Mouse (Mus musculus): ENCODE data around the gene Nat8l.
"Not testable (repeated sequence)": the region's sequence is repeated elsewhere in the genome, so short reads cannot be mapped to it uniquely, and the experiment has no call there.

Nat8l gene

DNA sequence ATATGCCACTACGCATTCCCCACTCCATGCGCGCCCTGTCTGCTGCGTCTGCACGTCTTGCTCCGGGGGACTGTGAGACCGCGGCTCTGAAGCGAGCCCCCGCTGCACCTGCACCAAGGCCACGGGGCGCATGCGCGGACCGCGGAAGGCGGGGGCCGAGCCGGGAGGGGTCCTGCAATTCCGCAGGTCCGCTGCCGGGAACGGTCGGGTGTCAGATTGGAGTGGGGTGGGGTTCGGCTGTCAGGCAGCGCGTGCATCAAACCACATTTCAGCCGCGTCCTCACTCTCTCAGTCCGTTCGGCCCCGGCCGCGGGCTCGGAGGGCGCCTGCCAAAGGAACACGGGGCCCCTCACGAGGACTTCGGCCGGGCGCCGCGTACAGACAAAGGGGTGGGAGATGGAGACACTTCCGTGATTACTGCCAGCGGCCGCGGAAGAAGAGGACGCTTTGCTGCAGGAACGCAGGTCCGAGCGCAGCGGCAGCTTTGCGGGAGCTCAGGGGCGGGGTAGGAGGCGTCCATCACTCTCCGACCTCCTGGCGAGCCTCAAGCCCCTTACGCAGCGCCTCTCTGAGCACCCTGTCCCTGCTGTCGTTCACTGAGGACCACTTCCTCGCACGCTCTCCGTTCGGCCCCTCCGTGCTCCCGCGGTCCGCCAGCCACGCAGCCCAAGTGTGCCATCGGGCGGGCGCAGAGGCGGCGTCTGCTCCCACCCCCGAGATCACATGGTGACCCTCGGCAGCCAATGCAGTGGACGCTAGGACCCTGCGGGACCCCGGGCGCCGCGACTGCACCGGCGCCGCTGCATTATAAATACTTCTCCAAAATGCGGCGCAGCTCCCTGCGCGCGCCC lies at the start of gene Nat8l:
TSS of gene Nat8l (plus strand) at position 142 of the 851 bp plus-strand sequence.
- in situ Hi-C loops (cut with MboI, MseI), result no loop called here

DNA sequence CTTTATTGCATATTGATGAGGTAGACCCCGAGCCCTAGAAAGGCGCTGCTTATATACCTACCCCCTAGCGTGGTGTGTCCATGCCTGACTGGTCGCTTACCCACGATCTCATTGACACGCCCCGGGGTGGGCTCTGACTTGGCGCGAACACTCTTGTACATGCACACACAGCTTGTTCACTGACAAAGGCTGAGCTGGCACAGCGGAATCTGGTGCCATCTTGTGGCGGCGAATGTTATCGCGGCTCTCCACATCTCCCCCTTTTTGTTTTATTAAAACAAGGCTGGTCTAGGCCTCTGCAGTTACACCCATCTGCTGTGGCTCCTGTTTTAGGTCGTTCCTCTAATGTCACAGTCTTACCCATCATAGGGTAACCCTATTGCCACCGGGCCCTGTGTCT lies 48.7 kb upstream of the Nat8l start:
- in situ Hi-C loops (cut with MboI, MseI), result not testable (repeated sequence)

DNA sequence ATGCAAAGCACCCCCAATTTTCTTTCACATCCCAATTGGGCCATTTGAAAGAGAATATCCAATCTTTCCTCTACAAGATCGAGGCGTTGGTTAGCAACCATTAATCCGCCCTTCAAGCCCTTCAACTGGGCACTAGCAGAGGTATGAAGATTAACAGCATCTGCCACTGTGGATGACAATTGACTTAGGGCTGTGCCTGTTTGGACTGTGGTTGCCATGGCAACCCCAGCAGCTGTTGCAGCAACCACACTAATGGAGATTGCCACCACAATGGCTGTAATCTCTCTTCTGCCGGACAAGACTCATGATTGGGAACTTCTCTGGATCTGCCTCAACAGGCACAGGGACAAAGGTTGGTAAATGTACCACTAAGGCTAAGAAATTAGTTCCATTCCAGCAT lies 47.5 kb upstream of the Nat8l start:
- in situ Hi-C loops (cut with MboI, MseI), result no loop called here

DNA sequence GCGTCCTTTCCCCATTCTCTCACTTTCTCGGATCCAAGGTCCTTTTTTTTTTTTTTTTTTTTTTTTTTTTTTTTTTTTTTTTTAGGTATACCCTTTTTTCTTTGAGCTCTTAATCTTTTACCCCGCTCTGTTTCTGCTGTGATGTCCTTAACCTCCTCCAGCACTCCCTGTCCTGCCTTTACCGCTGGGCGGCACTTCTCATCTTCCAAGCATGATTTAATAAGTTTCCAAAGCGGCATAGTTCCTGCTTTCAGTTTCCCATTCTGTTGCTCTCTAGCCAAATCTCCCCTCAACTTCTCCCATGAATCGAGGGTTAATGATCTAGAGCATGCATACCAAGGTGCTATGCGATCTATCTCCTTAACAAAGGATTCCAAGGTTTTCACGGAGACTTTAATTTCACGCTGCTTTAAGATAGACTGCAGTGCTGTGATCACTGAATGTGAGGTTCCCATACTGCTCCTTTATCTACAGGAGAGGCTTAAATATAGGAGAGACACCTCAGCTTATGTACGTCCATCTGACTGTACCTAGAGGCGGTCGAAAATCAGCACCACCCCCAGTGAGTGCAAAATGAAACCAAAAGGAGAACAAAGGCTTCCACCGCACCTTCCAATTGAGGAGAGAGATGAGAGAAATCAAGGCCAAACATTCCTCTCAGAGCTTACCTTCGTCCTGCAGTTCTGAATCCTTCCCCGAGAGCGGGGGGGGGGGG lies 42.2 kb upstream of the Nat8l start:
- in situ Hi-C loops (cut with MboI, MseI), result no loop called here

DNA sequence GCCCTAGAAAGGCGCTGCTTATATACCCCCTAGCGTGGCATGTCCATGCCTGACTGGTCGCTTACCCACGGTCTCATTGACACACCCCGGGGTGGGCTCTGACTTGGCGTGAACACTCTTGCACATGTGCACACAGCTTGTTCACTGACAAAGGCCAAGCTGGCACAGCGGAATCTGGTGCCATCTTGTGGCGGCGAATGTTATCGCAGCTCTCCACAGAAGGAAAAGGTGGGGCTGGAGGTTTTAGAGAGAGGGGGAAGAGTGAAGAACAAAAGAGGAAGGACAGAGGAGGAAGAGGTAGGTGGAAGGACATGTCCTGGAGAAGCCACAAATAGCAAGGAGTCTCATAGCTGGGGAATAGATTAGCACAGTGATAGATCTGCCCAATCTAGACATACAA lies 41.4 kb upstream of the Nat8l start:
- in situ Hi-C loops (cut with MboI, MseI), result no loop called here

DNA sequence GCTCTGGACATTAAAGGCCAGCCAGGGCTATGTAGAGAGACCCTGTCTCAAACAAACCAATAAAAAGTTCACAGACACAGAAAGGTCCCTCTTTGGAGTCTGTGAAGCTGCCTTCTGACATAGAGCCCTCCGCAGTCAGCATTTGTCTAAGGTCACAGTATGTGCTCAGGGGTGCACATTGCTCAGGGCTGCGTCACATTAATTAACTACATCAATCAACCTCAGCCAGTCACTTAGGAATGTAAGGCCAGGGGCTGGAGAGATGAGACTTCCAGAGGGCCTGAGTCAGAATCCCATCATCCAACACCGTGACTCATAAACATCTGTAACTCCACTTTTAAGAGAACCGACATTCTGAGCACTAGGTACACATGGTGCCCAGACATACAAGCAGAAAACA lies 39.9 kb upstream of the Nat8l start:
- in situ Hi-C loops (cut with MboI, MseI), result no loop called here

DNA sequence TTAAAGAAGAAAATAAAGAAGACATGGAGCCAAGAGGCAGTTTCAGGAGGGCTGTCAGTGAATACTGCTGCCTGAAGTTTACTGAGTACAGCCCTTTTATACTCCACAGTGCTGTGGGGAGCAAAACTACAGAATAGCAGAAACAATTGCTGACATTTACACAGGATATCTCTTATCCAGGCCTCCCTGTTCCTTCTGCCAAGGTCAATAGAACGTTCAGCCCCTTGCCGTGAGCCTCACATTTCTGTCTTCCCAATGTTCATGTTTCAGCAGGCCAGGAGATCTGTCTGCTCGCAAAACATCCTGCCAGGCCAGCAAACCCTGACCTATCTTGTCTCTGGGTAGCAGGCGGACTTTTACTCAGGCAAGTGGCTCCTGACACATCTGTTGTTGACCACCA lies 36.4 kb upstream of the Nat8l start:
- in situ Hi-C loops (cut with MboI, MseI), result no loop called here

DNA sequence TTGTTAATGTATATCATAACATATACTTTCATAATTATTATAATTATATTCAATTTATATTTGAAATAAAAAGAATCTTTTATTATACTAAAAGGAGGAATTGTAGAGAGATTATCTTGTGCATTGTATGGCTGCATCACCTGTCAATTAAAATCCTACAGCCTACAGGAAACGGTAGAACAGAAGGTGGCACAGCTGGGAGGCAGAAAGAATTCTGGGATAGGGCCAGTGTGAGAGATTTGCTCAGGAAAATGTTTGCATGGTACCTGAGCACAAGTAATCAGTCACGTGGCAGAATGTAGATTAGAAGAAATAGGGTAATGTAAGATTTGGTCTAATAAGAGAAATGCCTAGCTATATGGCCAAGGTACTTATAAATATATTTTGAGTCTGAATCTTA lies 21.0 kb upstream of the Nat8l start:
- in situ Hi-C loops (cut with MboI, MseI), result no loop called here

DNA sequence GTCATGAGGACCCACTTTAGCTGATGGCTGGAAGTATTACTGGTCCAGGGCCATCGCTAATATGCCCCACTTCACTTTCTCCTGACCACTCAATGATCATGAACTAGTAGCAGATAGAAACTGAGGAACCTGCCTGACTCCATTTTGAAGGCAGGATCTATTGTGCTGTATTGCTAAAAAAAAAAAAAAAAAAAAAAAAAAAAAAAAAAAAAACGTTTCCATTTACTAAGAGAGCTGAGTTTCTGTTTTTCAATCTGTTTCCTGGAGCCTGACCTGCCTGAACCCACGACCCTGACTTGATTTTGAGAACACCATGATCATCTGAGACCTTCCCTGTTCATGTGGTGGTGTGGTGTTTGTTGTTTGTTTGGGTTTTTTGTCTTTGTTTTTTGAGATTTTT lies 19.5 kb upstream of the Nat8l start:
- in situ Hi-C loops (cut with MboI, MseI), result no loop called here

DNA sequence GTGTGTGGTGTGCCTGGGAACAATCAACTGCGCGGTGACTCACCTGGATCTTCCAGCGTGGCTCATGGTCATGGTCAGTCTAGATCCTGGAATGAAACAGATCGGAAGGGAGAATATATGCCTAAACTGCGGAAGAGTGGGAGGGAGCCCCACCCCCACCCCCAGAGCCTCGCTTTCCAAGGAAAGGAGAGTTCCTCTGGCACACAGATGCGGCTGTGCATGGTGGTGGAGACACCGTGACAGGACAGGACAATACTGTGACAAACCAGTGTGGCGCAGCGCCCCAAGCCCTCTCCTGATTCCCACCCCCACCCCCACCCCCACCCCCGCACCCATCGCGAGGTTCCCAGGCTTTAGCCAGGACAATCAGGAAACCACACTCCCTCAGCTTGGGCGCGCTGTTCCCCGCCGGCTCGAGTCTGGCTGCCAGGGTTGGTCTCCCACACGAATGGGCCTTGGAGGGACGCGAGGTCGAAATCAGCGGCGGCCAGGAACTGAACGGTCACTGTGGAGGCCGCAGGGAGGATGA lies 13.0 kb upstream of the Nat8l start:
- in situ Hi-C loops (cut with MboI, MseI), result no loop called here

DNA sequence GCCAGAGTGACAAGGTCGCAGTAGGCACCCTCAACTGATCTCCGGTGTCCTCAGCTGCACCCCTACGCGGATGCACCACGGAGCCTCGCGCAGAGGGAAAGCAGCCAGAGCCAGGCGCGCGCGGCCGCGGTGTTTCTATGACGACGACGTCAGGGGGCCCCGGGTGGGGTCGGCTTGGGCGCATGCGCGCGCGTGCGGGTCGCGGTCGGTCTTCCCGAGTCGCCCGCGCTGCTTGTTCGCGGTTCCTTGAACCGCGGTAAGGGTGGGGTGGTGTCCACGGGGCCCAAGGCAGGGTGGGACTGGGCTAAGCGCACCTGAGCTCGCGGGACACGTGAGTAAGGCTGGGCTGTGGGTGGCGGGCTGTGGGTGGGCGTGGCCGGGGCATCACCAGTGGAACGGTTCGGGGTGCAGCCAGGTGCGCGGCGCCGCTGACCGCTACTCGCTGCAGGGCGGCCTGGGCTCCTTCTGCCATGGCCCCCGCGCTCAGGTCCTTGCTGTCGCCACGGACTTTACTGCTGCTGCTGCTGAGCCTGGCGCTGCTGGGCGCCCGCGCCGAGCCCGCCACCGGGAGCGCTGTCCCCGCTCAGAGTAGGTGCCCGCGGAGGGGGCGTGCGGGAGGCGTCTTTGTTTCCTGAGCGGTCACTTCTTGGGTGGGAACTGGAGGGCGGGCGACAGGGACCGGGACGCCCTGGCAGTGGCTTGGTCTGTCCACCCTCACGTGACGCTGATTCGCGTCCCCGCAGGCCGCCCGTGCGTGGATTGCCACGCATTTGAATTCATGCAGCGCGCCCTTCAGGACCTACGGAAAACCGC lies 12.3 kb upstream of the Nat8l start, which contains the start of gene Gm1673:
TSS of gene Gm1673 (plus strand) at position 125 of the 813 bp plus-strand sequence.
- in situ Hi-C loops (cut with MboI, MseI), result no loop called here

DNA sequence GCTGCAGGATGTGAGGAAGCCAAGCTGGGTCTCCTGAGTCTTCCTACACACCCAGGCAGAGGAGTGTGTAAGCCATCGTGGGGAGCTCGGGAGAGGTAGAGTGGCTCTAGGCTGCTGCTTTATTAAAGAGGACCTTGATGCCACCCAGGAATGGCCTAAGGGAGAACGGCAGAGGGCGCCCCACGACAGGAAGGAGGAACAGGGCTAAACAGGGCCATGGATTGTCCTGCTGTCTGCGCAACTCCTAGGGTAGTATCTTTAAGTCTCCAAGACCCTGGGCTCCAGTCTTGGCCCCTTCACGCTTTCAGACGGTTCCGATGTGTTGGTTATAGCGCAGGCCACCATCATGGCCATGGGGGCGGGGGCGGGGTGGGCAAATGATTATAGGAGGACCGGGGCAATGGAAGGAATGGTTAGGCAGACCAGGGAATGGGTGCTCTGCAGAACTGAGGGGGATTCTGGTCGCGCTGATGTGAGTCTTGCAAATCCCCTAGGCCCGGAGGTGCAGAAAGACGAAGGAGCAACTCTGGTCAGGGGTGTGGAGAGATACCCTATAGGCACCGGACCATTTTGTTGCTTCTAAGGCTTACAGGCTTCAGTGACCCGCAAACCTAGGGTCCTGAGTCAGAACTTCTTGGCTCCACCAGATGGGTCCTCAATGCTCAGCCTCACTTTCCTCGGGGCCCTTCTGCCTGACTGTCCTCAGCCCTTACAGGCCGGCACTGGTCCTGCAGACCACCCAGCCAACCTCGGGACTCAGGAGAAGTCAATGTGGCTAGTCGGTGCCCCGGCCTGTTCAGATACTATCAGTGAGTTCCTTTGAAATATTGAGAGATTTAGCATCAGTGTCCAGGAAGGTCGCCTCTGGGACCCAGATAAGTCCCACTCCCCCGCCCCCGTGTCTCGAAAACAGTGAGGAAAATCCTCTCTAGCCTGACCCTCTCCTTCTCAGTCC lies 836 bp upstream of the Nat8l start:
- in situ Hi-C loops (cut with MboI, MseI), result no loop called here

DNA sequence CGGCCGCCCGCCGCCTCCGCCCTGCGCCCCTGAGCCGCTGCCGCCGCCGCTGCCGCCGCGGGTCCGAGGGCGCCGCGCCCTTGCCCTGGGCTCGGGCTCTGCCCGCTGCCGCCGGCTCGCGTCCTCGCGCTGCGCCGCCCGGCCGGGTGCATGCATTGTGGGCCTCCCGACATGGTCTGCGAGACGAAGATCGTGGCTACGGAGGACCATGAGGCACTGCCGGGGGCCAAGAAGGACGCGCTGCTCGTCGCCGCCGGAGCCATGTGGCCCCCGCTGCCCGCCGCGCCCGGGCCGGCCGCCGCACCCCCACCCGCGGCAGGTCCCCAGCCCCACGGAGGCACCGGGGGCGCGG lies 886 bp downstream of the Nat8l start:
- in situ Hi-C loops (cut with MboI, MseI), result no loop called here

DNA sequence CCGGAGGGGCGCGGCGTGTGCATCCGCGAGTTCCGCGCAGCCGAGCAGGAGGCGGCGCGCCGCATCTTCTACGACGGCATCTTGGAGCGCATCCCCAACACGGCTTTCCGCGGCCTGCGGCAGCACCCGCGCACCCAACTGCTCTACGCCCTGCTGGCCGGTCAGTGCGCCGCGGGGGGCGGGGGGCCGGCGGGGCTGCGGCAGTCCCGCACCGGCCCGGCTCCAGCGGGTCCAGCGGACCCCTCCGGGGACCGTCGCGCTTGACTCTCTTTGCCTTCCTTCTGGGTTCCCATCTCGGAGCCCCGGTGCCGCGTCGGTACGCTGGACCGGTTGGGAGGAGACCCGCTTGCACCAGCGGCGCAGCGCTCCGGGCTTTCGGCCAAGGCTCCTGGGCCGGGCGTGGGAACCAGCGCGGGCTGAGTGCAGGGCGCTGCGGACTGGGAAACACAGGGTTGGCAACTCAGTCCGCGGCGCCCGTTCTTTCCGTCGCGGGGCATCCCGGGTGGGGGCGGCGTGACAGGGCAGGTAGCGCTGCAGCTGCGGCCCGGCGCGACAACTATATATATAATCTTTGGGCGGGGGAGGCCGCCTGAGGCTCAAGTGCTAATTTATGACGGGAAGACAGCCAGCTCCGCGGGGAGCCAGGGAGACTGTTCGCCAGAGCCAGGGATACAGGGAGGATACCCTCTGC lies 1.4 kb downstream of the Nat8l start:
- in situ Hi-C loops (cut with MboI, MseI), result no loop called here

DNA sequence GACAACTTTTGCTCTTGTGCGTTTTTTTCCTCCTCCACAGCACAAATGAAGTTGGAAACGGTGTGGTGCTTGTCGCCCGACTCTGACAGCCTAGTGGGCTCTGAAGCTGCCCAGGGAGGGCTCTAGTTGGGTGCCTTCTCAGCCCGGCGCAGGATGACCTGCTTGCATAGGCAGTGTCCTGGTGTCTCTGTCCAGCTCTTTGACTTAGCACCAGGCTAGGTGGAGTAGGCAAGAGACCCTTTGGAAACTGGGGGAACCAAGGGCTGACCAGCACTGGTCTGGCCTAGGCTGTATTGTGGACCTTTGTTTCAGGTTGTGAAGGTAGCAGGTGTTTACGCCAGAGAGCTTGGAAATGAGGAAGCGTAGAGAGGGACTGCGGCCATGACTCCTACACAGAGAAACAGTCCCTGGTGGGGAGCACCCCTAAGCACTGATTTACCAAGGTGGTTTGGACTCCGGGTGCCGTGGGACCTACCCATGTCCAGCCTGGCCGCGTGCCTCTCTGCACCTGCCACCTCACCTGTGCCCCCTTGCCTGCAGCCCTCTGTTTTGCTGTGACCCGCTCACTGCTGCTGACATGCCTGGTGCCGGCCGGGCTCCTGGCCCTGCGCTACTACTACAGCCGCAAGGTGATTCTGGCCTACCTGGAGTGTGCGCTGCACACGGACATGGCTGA lies 2.2 kb downstream of the Nat8l start:
- in situ Hi-C loops (cut with MboI, MseI), result no loop called here

DNA sequence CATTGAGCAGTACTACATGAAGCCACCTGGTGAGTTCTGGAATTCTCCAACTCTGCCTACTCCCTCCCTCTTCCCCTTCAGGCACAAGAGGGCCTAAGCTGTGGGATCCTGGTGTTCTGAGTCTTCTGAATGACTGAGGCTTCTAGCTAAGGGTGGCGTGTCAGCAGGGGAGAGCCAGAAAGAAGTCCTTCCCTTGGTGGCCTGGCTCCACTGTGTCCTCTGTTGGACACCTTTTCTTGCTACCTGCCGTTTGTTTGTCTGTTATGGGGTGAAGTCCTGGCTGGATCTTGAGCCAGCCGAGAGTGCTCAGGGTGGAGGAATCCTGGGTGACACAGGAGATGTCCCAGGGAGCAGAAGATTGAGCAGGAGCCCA lies 2.7 kb downstream of the Nat8l start:
- in situ Hi-C loops (cut with MboI, MseI), result no loop called here

DNA sequence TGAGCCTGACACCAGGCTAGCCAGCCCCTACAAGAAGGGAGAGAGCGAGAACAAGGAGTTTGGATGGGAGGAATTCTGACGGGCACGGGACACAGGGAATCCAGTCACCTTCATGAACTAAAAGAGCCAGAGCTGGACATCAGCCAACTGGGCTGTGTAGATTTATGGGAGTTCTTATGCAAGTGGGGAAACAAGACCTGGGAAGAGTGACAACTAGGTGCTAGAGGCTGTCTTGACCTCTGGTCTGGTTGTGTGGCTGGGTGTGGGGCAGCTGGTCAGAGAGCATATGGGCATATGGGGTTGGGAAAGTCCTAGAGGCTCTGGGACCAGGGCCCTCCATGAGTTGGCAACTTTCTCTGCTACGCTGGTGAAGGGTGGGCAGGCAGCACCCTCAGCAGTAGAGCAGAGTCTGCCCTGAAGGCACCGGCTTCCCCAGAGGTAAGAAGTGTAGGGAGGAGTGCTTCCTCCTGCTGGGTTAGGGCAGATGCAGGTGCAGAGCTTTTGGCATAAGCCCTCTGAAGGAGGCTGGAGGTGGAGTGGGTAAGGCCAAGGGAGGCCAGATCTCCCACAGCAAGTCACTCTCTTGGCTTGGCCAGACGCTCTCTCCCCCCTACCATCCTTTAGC lies 3.8 kb downstream of the Nat8l start:
- in situ Hi-C loops (cut with MboI, MseI), result no loop called here

DNA sequence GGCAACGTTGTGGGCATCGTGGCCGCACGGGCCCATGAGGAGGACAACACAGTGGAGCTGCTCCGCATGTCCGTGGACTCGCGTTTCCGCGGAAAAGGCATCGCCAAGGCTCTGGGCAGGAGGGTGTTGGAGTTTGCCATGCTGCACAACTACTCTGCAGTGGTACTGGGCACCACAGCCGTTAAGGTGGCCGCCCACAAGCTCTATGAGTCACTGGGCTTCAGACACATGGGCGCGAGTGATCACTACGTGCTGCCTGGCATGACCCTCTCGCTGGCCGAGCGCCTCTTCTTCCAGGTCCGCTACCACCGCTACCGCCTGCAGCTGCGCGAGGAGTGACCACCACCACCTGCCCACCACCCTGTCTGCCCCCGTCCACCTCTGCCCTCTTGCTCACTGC lies 5.0 kb downstream of the Nat8l start:
- in situ Hi-C loops (cut with MboI, MseI), result no loop called here

DNA sequence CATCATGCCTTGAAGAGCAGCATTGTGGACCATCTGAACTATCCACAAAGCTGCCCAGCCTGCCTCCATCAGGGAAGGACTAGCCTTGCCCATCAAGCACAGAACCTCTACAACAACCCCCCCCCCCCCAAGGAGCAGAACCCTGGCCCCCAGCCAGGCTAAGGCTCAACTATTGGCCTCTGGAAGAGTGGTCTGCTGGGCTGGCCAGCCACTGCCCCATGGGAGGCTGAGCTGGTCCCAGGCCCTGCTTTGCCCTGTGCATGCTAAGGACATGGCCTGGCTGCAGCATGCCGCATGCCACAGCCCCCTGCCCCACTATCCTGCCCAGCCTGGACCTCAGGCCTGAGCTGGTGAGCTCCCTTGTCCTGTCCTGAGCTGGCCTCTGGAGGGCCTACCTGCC lies 5.6 kb downstream of the Nat8l start:
- in situ Hi-C loops (cut with MboI, MseI), result no loop called here

Measured in regulatory T cell (primary cell).